Mouse (Mus musculus): Measurements from ENCODE around the gene Mid1.

- no peak for TF ChIP-seq POLR2A (IDR thresholded peaks at IDR 0.05; ENCODE audit: extremely low read depth, insufficient read depth, low read length)
- TF ChIP-seq CTCF (IDR thresholded peaks at IDR 0.05; ENCODE audit: low read depth, low read length), result no peak
Observed at GRCm38 (mm10) chrX:169874475-169874874, 189.5 kb downstream of the Mid1 start.
